Mouse (Mus musculus): Measurements from ENCODE around the gene Mcidas. TPM values are rescaled to one million over a fixed set of nuclear protein-coding genes. Genes with fewer than 3 reads are reported as not detected.
A peak's percentile ranks its signal among the peaks of the same experiment; 100 is the strongest.

Mcidas gene
- polyA plus RNA-seq, 1 experiment from 2014 or later, result 0.94 TPM

DNA sequence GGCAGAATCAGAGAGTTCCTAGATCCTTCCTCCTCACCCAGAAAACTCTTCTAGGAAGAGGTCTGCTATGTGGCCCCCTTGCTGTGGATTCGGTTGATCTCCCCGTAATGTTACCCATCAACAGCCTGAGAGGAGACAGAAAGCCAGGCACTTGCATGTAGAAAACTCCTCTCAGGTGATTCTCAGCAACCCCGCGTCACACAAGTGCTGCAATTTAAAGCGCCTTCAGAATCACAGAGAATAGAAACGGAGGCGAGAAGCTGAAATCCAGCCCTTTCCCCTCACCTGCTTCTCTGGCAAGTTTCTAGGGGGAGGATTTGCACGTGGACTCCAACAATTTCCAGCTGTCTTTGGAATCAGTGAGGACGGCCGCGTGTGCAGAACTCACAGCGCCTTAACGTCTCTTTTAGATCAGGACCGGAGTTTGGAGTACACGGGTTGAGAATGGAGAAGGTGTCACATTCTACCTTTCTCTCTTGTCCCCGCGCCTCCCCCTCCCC is 7.1 kb upstream of the Mcidas start:
- Histone ChIP-seq H3K4me1 (ENCODE audit: control insufficient read depth, insufficient read depth, low read length) (peaks cover 21% of the 10 kb centered on the region), H3K36me3 (ENCODE audit: control insufficient read depth, insufficient read depth, low read length) (no peaks in the 10 kb centered on the region), H3K27ac (ENCODE audit: low read depth, low read length) (no peak overlapping the region), H3K9me3 (replicated peaks; ENCODE audit: control insufficient read depth, low read length) (no peaks in the 10 kb centered on the region), H3K27me3 (replicated peaks; ENCODE audit: control insufficient read depth, insufficient read depth, low read length) (peaks cover 58% of the 10 kb centered on the region), H3K4me3 (ENCODE audit: low read depth, low read length) (peak overlapping the region; percentile 49), H3K9ac (ENCODE audit: low read length) (no peak overlapping the region), H3K4me2 (ENCODE audit: low read length) (peak overlapping the region; percentile 98)
- DNase-seq (ENCODE audit: low spot score) (no peak), ATAC-seq (no peak)
- under 1% methylated on average over 17 of the region's 17 CpGs for WGBS

DNA sequence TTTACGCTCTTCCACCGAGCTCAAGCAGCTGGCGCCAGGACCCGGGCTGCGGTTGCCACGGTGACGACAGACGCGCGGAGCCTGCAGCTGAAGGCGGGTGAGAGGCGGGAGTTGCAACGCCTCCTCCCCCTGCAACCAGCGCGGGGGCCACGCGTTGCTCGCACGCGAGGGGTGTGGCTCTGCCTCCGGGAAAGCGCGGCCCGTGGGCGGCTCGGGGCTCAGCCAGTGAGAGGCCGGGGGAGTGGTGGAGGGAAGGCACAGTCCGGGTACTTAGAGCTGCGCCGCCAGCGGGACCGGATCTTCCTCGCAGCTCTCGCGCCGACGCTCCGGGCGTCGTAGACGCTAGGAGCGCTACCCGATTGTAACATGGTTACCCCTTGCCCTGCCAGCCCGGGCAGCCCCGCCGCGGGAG is 6.1 kb upstream of the Mcidas start, which contains the start of gene Ccno:
Gene Ccno, plus strand, starts transcription at position 271 of the 412 bp plus-strand sequence.
- Histone ChIP-seq H3K9ac (ENCODE audit: low read length) (peak within 1 kb of the TSS; percentile 64), H3K36me3 (ENCODE audit: control insufficient read depth, insufficient read depth, low read length) (no peaks in the 10 kb centered on the region), H3K4me3 (ENCODE audit: low read depth, low read length) (peak within 1 kb of the TSS; percentile 49), H3K4me1 (ENCODE audit: control insufficient read depth, insufficient read depth, low read length) (peaks cover 21% of the 10 kb centered on the region), H3K4me2 (ENCODE audit: low read length) (peak within 1 kb of the TSS; percentile 98), H3K27ac (ENCODE audit: low read depth, low read length) (no peak within 1 kb of the TSS), H3K27me3 (replicated peaks; ENCODE audit: control insufficient read depth, insufficient read depth, low read length) (peaks cover 64% of the 10 kb centered on the region), H3K9me3 (replicated peaks; ENCODE audit: control insufficient read depth, low read length) (no peaks in the 10 kb centered on the region)
- WGBS, result 0% methylated on average over 40 of the region's 47 CpGs
- DNase-seq (ENCODE audit: low spot score) (peak; percentile 95), ATAC-seq (peak; percentile 97)

DNA sequence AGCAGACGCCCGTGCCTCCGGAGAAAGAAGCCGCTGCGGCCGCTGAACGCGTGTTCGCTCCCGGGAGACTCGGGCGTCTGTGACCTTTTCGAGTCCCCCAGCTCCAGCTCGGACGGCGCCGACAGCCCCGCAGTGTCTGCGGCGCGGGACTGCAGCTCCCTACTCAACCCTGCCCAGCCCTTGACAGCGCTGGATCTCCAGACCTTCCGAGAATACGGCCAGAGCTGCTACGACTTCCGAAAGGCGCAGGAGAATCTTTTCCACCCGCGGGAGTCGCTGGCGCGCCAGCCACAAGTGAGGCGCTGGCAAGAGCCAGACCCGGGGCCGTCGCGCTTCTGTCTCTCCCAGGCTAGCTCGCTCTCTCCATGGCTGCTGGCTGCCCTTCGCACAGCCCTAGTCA is 5.7 kb upstream of the Mcidas start:
- ATAC-seq (peak; percentile 44), DNase-seq (ENCODE audit: low spot score) (peak; percentile 53)
- Histone ChIP-seq H3K9me3 (replicated peaks; ENCODE audit: control insufficient read depth, low read length) (no peaks in the 10 kb centered on the region), H3K27ac (ENCODE audit: low read depth, low read length) (no peak overlapping the region), H3K9ac (ENCODE audit: low read length) (peak overlapping the region; percentile 64), H3K4me1 (ENCODE audit: control insufficient read depth, insufficient read depth, low read length) (peaks cover 21% of the 10 kb centered on the region), H3K27me3 (replicated peaks; ENCODE audit: control insufficient read depth, insufficient read depth, low read length) (peaks cover 66% of the 10 kb centered on the region), H3K36me3 (ENCODE audit: control insufficient read depth, insufficient read depth, low read length) (no peaks in the 10 kb centered on the region), H3K4me2 (ENCODE audit: low read length) (peak overlapping the region; percentile 98), H3K4me3 (ENCODE audit: low read depth, low read length) (peak overlapping the region; percentile 49)
- under 1% methylated on average over 39 of the region's 39 CpGs for WGBS

DNA sequence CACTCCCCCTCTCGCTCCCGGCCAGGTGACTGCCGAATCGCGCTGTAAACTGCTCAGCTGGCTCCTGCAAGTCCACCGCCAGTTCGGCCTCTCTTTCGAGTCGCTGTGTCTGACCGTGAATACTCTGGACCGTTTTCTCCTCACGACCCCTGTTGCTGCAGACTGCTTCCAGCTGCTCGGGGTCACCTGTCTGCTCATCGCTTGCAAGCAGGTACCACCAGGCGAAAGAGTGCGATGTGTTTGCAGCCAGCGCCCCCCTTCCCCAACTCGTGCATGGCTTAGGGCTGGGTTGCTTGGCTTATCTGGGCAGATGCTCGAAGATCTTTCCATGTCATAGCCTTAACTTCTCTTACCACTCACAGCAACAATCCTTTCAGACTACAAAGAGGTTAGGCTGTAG is 4.8 kb upstream of the Mcidas start:
- Histone ChIP-seq H3K9ac (ENCODE audit: low read length) (no peak overlapping the region), H3K4me1 (ENCODE audit: control insufficient read depth, insufficient read depth, low read length) (peaks cover 27% of the 10 kb centered on the region)
- no peak for DNase-seq (ENCODE audit: low spot score)

DNA sequence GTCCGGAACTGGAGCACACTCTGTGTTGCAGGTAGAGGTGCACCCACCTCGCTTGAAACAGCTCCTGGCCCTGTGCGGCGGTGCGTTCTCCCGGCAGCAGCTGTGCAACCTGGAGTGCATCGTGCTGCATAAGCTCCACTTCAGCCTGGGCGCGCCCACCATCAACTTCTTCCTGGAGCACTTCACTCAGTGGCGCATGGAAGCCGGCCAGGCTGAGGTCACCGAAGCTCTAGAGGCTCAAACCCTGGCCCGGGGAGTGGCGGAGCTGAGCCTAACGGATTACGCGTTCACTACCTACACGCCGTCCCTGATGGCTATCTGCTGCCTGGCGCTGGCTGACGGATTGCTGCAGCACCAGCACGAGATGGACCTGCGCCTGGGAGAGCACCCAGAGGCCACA is 4.1 kb upstream of the Mcidas start:
- Histone ChIP-seq H3K4me2 (ENCODE audit: low read length) (peak overlapping the region; percentile 20; the same call in 1 of the 2 replicates), H3K27me3 (replicated peaks; ENCODE audit: control insufficient read depth, insufficient read depth, low read length) (peaks cover 78% of the 10 kb centered on the region)

More for the DNA sequence above, 4.8 kb upstream of the Mcidas start:
- H3K9me3 ChIP-seq (replicated peaks; ENCODE audit: control insufficient read depth, low read length), result no peaks in the 10 kb centered on the region
- ATAC-seq, result no peak
- H3K4me3 ChIP-seq (ENCODE audit: low read depth, low read length), result peak overlapping the region; percentile 49
- H3K27me3 ChIP-seq (replicated peaks; ENCODE audit: control insufficient read depth, insufficient read depth, low read length), result peaks cover 74% of the 10 kb centered on the region
- H3K27ac ChIP-seq (ENCODE audit: low read depth, low read length), result no peak overlapping the region
- H3K36me3 ChIP-seq (ENCODE audit: control insufficient read depth, insufficient read depth, low read length), result no peaks in the 10 kb centered on the region
- WGBS, result under 1% methylated on average over 19 of the region's 19 CpGs
- peak overlapping the region; percentile 98 for H3K4me2 ChIP-seq (ENCODE audit: low read length)

DNA sequence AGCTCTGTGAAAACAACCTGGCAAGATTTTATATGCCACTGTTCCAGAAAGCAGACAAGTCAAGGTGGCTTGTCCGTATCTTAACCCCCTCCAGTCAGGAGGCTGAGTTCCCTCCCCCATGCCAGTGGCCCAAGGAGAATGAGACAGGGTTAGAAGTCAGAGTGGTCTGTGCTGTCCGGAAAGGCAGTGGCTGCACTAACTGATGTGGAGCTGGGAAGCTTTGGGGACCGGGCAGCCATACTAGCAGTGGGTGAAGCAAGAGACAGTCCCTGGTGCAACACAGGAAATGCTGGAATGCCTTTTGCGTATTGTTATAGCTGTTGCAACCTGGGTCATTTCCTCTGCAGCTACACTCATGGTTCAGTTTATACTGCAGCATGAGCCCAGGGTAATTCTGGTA is 3.3 kb upstream of the Mcidas start:
- H3K4me1 ChIP-seq (ENCODE audit: control insufficient read depth, insufficient read depth, low read length), result peaks cover 31% of the 10 kb centered on the region

More for the DNA sequence above, 4.1 kb upstream of the Mcidas start:
- Histone ChIP-seq H3K4me1 (ENCODE audit: control insufficient read depth, insufficient read depth, low read length) (peaks cover 31% of the 10 kb centered on the region), H3K9me3 (replicated peaks; ENCODE audit: control insufficient read depth, low read length) (no peaks in the 10 kb centered on the region), H3K27ac (ENCODE audit: low read depth, low read length) (no peak overlapping the region), H3K4me3 (ENCODE audit: low read depth, low read length) (no peak overlapping the region), H3K36me3 (ENCODE audit: control insufficient read depth, insufficient read depth, low read length) (no peaks in the 10 kb centered on the region), H3K9ac (ENCODE audit: low read length) (peak overlapping the region; percentile 5; the same call in 1 of the 2 replicates)
- under 1% methylated on average over 23 of the region's 23 CpGs for WGBS
- ATAC-seq, result no peak
- DNase-seq (ENCODE audit: low spot score), result peak; percentile 23

DNA sequence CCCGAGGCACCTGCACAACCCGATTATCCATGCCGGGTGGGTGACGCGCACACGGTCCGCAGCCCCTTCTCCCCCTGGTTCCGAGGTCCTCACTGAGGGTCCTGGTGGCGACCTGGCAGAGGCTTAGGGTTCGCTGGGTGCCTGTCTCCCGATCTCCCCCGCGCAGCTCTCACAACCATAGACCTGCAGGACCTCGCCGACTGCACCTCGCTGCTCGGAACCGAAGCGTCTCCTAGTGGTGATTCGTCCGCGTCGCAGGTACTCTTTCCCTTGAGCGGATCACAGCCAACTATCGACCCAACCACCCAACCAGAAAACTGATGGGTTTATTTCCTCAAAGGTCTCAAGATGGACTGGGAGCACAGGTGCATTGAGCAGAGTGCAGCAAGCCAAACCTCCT is 546 bp downstream of the Mcidas start:
- Histone ChIP-seq H3K4me2 (ENCODE audit: low read length) (peak overlapping the region; percentile 89), H3K9ac (ENCODE audit: low read length) (peak overlapping the region; percentile 54), H3K27ac (ENCODE audit: low read depth, low read length) (no peak overlapping the region), H3K4me1 (ENCODE audit: control insufficient read depth, insufficient read depth, low read length) (peaks cover 10% of the 10 kb centered on the region), H3K36me3 (ENCODE audit: control insufficient read depth, insufficient read depth, low read length) (no peaks in the 10 kb centered on the region), H3K4me3 (ENCODE audit: low read depth, low read length) (peak overlapping the region; percentile 43), H3K27me3 (replicated peaks; ENCODE audit: control insufficient read depth, insufficient read depth, low read length) (peaks cover 89% of the 10 kb centered on the region), H3K9me3 (replicated peaks; ENCODE audit: control insufficient read depth, low read length) (no peaks in the 10 kb centered on the region)
- DNase-seq (ENCODE audit: low spot score), result peak; percentile 74
- WGBS, result under 1% methylated on average over 25 of the region's 25 CpGs
- ATAC-seq, result peak; percentile 59

More for the DNA sequence above, 3.3 kb upstream of the Mcidas start:
- no peak overlapping the region for H3K4me2 ChIP-seq (ENCODE audit: low read length)
- peaks cover 86% of the 10 kb centered on the region for H3K27me3 ChIP-seq (replicated peaks; ENCODE audit: control insufficient read depth, insufficient read depth, low read length)
- DNase-seq (ENCODE audit: low spot score) (no peak), ATAC-seq (no peak)
- WGBS, result 12% methylated on average over 4 of the region's 4 CpGs
- no peaks in the 10 kb centered on the region for H3K36me3 ChIP-seq (ENCODE audit: control insufficient read depth, insufficient read depth, low read length)
- no peak overlapping the region for H3K4me3 ChIP-seq (ENCODE audit: low read depth, low read length)
- H3K9ac ChIP-seq (ENCODE audit: low read length), result no peak overlapping the region
- no peaks in the 10 kb centered on the region for H3K9me3 ChIP-seq (replicated peaks; ENCODE audit: control insufficient read depth, low read length)
- H3K27ac ChIP-seq (ENCODE audit: low read depth, low read length), result no peak overlapping the region

DNA sequence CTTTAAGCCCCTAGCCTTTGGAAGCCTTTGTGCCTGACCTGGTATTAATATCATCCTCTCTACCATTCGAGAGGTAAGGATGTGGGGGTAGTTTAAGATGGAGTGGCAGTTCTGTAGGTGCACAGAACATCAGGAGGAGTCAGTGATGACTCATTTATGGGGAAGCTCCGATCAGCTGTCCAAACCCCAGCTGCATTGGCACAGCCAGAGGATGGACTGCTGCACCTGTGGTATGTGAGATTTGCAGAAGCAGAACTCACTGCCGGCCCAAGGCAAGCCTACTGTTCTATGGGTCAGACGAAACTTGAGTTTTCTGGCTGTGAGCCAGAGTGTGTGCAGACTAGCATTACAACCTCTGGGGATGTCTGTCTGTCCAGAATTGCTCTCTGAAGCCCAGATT is 2.8 kb downstream of the Mcidas start:
- H3K4me1 ChIP-seq (ENCODE audit: control insufficient read depth, insufficient read depth, low read length), result peaks cover 10% of the 10 kb centered on the region
- WGBS, result 50% methylated on average over 4 of the region's 4 CpGs
- H3K4me2 ChIP-seq (ENCODE audit: low read length), result no peak overlapping the region
- H3K4me3 ChIP-seq (ENCODE audit: low read depth, low read length), result no peak overlapping the region
- H3K9me3 ChIP-seq (replicated peaks; ENCODE audit: control insufficient read depth, low read length), result no peaks in the 10 kb centered on the region
- DNase-seq (ENCODE audit: low spot score) (no peak), ATAC-seq (no peak)
- no peaks in the 10 kb centered on the region for H3K36me3 ChIP-seq (ENCODE audit: control insufficient read depth, insufficient read depth, low read length)
- peaks cover 77% of the 10 kb centered on the region for H3K27me3 ChIP-seq (replicated peaks; ENCODE audit: control insufficient read depth, insufficient read depth, low read length)
- no peak overlapping the region for H3K27ac ChIP-seq (ENCODE audit: low read depth, low read length)
- H3K9ac ChIP-seq (ENCODE audit: low read length), result no peak overlapping the region

DNA sequence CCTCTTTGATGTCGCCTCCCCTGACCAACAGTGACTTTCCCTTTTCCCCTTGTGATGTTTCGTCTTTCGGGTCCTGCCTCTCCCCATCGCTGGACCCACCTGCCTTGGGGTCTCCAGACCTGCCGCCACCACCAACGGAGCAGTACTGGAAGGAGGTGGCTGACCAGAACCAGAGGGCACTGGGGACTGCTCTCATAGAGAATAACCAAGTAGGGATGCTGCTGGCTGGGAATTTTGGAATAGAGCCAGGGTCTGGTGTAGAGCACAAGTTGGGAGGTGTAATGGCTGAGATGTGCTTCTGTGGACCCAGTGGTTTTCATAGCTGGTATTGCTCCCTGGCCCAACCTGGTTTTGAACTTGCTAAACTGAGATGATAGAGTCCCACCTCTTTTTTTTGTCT is 3.7 kb downstream of the Mcidas start:
- no peaks in the 10 kb centered on the region for H3K36me3 ChIP-seq (ENCODE audit: control insufficient read depth, insufficient read depth, low read length)
- ATAC-seq, result no peak
- H3K4me1 ChIP-seq (ENCODE audit: control insufficient read depth, insufficient read depth, low read length), result peaks cover 10% of the 10 kb centered on the region
- no peak for DNase-seq (ENCODE audit: low spot score)
- H3K9me3 ChIP-seq (replicated peaks; ENCODE audit: control insufficient read depth, low read length), result no peaks in the 10 kb centered on the region
- H3K4me2 ChIP-seq (ENCODE audit: low read length), result no peak overlapping the region
- no peak overlapping the region for H3K4me3 ChIP-seq (ENCODE audit: low read depth, low read length)
- no peak overlapping the region for H3K9ac ChIP-seq (ENCODE audit: low read length)
- H3K27me3 ChIP-seq (replicated peaks; ENCODE audit: control insufficient read depth, insufficient read depth, low read length), result peaks cover 73% of the 10 kb centered on the region
- WGBS, result 61% methylated on average over 6 of the region's 6 CpGs
- H3K27ac ChIP-seq (ENCODE audit: low read depth, low read length), result no peak overlapping the region
